Mouse (Mus musculus): ENCODE results near the gene Proser2. TPM values are rescaled to one million over a fixed set of nuclear protein-coding genes. Genes with fewer than 3 reads are reported as not detected.
A peak's percentile ranks its signal among the peaks of the same experiment; 100 is the strongest.
"Not testable (repeated sequence)": the region's sequence is repeated elsewhere in the genome, so short reads cannot be mapped to it uniquely, and the experiment has no call there.

The Proser2 gene
- polyA plus RNA-seq, 1 experiment from 2014 or later: 3.5 TPM

DNA sequence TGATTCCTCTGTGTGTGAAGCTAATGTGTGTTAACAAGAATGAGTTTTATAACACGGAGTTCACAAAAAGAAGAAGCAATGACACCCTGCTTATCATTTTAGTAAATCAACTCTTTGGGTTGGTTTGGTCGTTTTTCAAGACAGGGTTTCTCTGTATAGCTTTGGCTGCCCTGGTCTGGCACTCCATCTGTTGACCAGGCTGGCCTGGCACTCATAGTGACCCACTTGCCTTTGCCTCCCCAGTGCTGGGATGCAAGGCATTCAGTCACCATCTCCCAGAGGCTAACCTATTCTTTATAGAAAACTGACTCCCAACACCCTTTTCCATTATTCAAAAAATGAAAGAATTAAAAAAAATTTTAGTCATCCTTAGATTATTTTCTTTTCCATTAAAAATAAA lies 8.9 kb downstream of the Proser2 start:
- H3K27ac ChIP-seq (replicated peaks): no peak overlapping the region
- no peaks in the 10 kb centered on the region for H3K4me1 ChIP-seq
- H3K4me2 ChIP-seq (replicated peaks): no peak overlapping the region
- H3K9ac ChIP-seq (replicated peaks): no peak overlapping the region
- no peaks in the 10 kb centered on the region for H3K9me3 ChIP-seq
- no peak for ATAC-seq (ENCODE audit: low FRiP score, low read depth)
- no peaks in the 10 kb centered on the region for H3K27me3 ChIP-seq
- 83% methylated on average over 2 of the region's 2 CpGs for WGBS
- H3K36me3 ChIP-seq: no peaks in the 10 kb centered on the region
- H3K4me3 ChIP-seq: no peak overlapping the region

DNA sequence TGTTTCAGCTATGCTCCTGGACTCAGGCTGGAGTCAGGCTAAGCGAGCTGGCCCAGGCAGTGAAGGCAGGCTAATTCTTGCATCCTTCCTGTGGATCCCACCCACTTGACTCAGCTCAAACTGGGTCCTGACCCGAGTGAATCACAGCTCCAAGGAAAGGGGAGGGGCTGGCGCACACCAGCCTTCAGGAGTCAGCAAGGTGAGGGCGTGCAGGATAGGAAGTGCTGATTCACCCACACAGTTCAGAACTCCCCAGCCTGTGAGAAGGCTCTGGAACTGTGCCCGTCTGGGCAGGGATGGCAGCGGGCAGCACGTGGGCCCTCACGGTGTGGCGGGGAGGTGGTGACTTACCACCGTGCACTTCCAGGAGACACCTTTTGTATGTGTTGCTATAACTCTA lies 11.8 kb downstream of the Proser2 start:
- no peak for ATAC-seq (ENCODE audit: low FRiP score, low read depth)
- no peak overlapping the region for H3K4me3 ChIP-seq
- 84% methylated on average over 10 of the region's 10 CpGs for WGBS

DNA sequence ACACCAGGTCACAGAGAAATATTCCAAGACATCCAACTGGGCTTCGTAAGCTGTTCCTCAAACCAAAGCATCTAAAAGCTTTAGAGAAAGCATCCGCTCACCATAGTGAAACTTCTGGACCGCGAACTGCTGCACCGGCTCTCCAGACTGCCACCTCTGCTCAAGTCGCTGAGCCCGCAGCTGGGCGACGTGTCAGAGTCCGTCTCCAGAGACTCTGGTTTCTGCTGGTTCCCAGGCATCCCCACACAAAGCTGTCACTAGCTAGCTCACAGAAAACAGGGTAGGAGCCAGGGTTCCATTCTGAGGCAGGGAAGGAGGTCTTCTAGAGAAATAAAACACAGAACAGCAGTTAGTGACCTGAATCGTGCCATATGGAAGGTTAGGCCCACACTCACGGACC lies 16.2 kb downstream of the Proser2 start:
- no peak overlapping the region for H3K27ac ChIP-seq (replicated peaks)
- no peak for ATAC-seq (ENCODE audit: low FRiP score, low read depth)
- 74% methylated on average over 12 of the region's 12 CpGs for WGBS
- H3K4me2 ChIP-seq (replicated peaks): no peak overlapping the region
- H3K27me3 ChIP-seq: no peaks in the 10 kb centered on the region
- no peaks in the 10 kb centered on the region for H3K4me1 ChIP-seq
- H3K4me3 ChIP-seq: no peak overlapping the region
- no peaks in the 10 kb centered on the region for H3K9me3 ChIP-seq
- H3K9ac ChIP-seq (replicated peaks): no peak overlapping the region
- H3K36me3 ChIP-seq: no peaks in the 10 kb centered on the region

More for the DNA sequence above, 11.8 kb downstream of the Proser2 start:
- H3K9me3 ChIP-seq: no peaks in the 10 kb centered on the region
- no peaks in the 10 kb centered on the region for H3K4me1 ChIP-seq
- H3K4me2 ChIP-seq (replicated peaks): no peak overlapping the region
- H3K9ac ChIP-seq (replicated peaks): no peak overlapping the region
- no peaks in the 10 kb centered on the region for H3K27me3 ChIP-seq
- H3K36me3 ChIP-seq: no peaks in the 10 kb centered on the region
- H3K27ac ChIP-seq (replicated peaks): no peak overlapping the region

DNA sequence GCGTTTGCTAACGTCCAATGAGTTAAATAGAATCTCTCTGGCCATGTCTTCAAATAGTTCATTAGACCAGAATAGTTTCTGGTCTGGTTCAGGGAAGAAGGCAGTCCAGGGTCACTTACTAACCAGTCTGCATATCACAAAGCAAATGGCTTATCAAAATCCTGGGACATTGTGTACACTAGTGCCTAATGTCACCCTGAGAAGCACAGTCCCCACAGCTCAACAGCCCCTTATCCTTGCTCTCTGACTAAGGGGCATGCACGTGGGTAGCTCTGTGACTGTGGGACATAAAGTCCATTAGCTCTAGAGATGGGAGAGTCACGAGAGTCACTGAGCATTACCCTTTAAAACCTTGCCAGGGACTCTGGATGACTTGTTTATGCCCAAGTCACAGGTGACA lies 17.4 kb downstream of the Proser2 start:
- Histone ChIP-seq H3K27ac (replicated peaks) (no peak overlapping the region), H3K27me3 (no peaks in the 10 kb centered on the region), H3K9ac (replicated peaks) (no peak overlapping the region), H3K9me3 (no peaks in the 10 kb centered on the region), H3K4me3 (no peak overlapping the region), H3K4me2 (replicated peaks) (no peak overlapping the region), H3K4me1 (no peaks in the 10 kb centered on the region), H3K36me3 (no peaks in the 10 kb centered on the region)
- ATAC-seq (ENCODE audit: low FRiP score, low read depth): no peak
- 76% methylated on average over 4 of the region's 4 CpGs for WGBS

DNA sequence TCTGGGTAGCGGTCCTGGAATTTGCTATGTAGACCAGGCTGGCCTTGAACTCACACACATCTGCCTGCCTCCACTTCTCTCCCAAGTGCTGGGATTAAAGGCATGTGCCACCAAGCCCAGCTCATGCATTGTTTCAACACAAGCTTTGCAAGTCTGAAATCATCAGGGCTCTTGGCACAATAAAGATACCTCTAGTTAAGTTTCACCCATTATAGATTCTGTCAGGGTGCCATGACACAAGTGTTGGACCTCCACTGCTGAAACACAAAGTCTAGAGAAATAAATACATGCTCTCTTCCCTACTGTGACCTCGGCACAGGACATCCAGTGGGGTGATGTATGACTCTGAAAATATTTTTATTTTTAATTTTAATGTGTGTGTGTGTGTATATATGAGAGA lies 24.6 kb downstream of the Proser2 start:
- no peak for ATAC-seq (ENCODE audit: low FRiP score, low read depth)
- Histone ChIP-seq H3K36me3 (no peaks in the 10 kb centered on the region), H3K4me2 (replicated peaks) (no peak overlapping the region), H3K4me3 (no peak overlapping the region), H3K9ac (replicated peaks) (no peak overlapping the region), H3K4me1 (peaks cover 4% of the 10 kb centered on the region; the same call in 1 of the 2 replicates), H3K9me3 (no peaks in the 10 kb centered on the region), H3K27me3 (peaks cover 13% of the 10 kb centered on the region), H3K27ac (replicated peaks) (no peak overlapping the region)
- 89% methylated on average over 2 of the region's 2 CpGs for WGBS

DNA sequence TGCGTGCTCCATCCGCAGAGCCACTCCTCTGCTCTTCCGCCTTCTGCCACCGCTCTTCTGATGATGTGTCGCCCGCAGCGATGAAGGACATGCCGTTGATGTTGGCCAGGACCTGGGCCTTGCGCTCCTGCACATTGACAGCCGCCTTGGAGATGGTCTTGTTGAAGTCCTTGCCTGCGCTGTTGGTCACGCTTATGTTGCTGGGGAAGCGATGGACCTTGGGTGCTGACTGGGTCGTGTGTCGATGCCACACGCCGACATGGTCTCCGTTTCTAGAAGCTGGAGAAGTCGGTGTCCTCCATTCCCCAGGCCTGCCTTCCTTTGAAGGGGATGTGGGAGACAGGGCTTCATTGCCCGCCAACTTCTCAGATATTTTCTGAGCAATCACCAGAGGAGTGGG lies 29.3 kb downstream of the Proser2 start:
- Histone ChIP-seq H3K9ac (replicated peaks) (peak overlapping the region; percentile 52; the same call in 1 of the 2 replicates), H3K4me3 (peak overlapping the region; percentile 54), H3K4me2 (replicated peaks) (peak overlapping the region; percentile 85), H3K9me3 (no peaks in the 10 kb centered on the region), H3K27me3 (peaks cover 26% of the 10 kb centered on the region), H3K4me1 (peaks cover 9% of the 10 kb centered on the region; the same call in 1 of the 2 replicates), H3K36me3 (no peaks in the 10 kb centered on the region), H3K27ac (replicated peaks) (no peak overlapping the region)
- WGBS: 38% methylated on average over 20 of the region's 20 CpGs
- no peak for ATAC-seq (ENCODE audit: low FRiP score, low read depth)

DNA sequence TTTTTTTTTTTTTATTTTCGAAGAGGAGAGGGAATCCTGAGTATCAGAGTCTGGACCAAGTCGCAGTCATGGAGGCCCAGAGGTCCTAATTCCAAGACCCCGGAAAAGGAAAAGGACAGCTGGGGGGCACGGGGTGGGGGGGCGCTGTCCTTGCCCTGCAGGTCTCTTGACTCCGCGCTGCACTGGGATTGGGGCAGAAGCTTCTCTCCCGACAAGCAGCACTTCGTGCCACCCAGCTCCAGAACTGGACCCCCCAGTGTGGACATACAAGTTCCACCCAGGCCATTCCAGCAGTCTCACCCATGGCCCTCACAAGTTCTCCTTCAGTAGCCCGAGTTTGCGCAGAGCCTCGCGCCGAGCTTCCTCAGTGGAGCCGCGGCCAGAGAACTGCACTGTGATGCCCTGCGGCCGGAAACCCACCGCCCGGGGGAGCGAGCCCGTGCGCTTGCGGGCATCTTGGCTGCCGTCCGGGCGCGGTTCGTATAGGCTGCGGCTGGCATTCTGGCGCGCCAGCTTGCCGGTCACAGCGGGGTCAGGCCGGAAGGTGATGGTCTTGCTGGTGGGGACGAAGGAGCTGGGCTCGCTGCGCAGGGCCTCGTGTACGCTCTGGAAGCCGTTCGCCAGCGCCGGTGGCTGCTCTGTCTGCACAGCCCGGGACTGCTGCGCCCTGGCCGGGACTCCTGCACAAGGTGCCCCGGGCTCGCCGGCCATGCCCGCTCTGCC lies 29.8 kb downstream of the Proser2 start:
- WGBS: 9% methylated on average over 51 of the region's 51 CpGs
- H3K4me3 ChIP-seq: peak overlapping the region; percentile 54
- peaks cover 26% of the 10 kb centered on the region for H3K27me3 ChIP-seq
- peaks cover 9% of the 10 kb centered on the region; the same call in 1 of the 2 replicates for H3K4me1 ChIP-seq
- peak; percentile 80 for ATAC-seq (ENCODE audit: low FRiP score, low read depth)
- no peaks in the 10 kb centered on the region for H3K9me3 ChIP-seq
- H3K36me3 ChIP-seq: no peaks in the 10 kb centered on the region
- no peak overlapping the region for H3K27ac ChIP-seq (replicated peaks)
- peak overlapping the region; percentile 52 for H3K9ac ChIP-seq (replicated peaks)
- peak overlapping the region; percentile 85 for H3K4me2 ChIP-seq (replicated peaks)

DNA sequence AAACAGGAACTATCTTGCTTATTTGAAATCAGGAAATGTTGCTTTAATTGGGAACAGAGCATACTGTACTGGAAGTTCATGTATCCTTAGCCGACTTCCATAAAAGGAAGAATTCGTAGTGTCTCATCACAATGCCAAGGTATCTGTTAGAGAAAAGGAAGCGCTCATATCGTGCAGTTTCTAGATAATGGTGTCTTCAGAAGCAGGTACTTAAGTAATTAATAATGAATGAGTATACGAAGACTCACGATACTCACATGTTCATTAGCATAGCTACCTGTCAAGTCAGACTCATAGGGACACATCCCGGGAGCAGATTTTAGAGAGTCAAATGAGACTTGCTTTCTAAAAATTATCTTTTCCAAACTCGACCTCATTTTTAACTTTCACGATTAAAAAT lies 30.6 kb downstream of the Proser2 start:
- Histone ChIP-seq H3K9ac (replicated peaks) (no peak overlapping the region), H3K4me2 (replicated peaks) (no peak overlapping the region), H3K36me3 (no peaks in the 10 kb centered on the region), H3K27ac (replicated peaks) (no peak overlapping the region), H3K4me3 (no peak overlapping the region), H3K9me3 (no peaks in the 10 kb centered on the region), H3K27me3 (peaks cover 26% of the 10 kb centered on the region), H3K4me1 (peaks cover 9% of the 10 kb centered on the region; the same call in 1 of the 2 replicates)
- 82% methylated on average over 9 of the region's 9 CpGs for WGBS
- no peak for ATAC-seq (ENCODE audit: low FRiP score, low read depth)

DNA sequence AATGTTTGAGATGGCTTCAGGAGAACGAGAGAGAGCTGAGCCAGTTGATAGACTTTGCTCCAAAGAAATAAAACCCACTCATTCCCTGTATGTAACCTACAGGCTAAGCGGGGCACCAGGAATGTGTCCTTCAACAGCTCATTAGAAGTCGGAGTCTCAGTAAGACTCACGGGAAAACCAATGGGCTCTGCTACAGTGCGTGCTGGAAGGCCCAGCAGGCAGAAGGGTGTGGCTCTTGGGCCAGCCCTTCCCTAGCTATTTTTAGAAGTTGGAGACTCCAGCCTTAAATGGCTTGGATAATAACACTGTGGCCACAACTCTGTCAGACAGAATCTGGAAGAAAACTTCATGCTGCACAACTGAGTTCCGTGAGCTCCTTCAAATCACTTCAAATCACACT lies 31.1 kb downstream of the Proser2 start:
- ATAC-seq (ENCODE audit: low FRiP score, low read depth): no peak
- Histone ChIP-seq H3K36me3 (no peaks in the 10 kb centered on the region), H3K4me1 (peaks cover 9% of the 10 kb centered on the region; the same call in 1 of the 2 replicates), H3K4me2 (replicated peaks) (no peak overlapping the region), H3K4me3 (no peak overlapping the region), H3K27me3 (peaks cover 26% of the 10 kb centered on the region), H3K27ac (replicated peaks) (no peak overlapping the region), H3K9ac (replicated peaks) (no peak overlapping the region), H3K9me3 (no peaks in the 10 kb centered on the region)
- 46% methylated on average over 6 of the region's 6 CpGs for WGBS

DNA sequence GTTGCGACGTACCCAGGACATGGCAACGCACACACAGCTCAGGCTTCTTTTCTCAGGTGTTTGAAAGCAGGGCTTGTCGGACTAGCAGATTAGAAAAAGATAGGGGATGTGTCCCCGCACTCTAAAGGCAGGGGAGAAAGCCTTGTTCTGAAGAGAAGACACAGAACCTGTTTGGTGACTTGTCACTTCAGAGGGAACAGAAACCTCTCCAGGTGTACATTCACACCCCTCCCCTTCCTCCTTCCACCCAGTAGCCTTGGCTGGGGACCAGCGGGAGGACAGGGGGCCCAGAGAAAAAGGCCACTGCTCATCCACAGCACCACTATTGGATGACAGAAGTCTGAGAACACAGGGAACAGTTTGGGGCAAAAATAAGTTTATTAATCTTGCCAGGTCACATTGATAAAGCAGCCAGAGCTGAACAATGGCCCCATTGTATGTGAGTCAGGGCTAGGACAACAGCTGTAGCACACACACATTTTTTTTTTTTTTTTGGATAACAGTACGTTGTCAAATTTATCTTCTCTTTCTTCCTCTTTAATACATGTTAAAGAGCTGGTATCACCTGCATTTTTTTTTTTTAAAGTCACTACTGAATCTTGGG lies 32.8 kb downstream of the Proser2 start:
- no peak for ATAC-seq (ENCODE audit: low FRiP score, low read depth)
- H3K4me2 ChIP-seq (replicated peaks): no peak overlapping the region
- H3K36me3 ChIP-seq: no peaks in the 10 kb centered on the region
- H3K4me3 ChIP-seq: no peak overlapping the region
- peaks cover 26% of the 10 kb centered on the region for H3K27me3 ChIP-seq
- H3K4me1 ChIP-seq: peaks cover 9% of the 10 kb centered on the region; the same call in 1 of the 2 replicates
- H3K9me3 ChIP-seq: no peaks in the 10 kb centered on the region
- no peak overlapping the region for H3K9ac ChIP-seq (replicated peaks)
- no peak overlapping the region for H3K27ac ChIP-seq (replicated peaks)
- WGBS: 90% methylated on average over 7 of the region's 7 CpGs

DNA sequence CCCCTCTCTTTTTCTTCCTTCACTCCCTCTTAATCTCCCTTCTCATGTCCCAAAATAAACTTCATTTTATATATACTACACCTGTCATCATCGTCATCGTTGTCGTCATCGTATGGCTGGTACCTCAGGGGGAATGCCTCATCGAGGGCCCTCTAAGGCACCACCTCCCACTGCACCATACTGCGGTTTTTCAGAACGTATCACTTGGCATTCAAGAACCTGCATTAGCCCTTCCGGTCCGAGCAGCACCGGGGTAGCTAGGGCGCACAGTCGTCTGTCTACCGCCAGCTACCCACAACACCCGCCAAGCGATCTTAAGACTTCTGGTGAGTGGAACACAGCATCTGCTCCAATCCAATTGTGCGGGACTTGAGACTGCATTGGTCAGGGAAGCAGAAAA lies 40.1 kb downstream of the Proser2 start:
- not testable (repeated sequence) for H3K9ac ChIP-seq (replicated peaks); ATAC-seq (ENCODE audit: low FRiP score, low read depth); H3K36me3 ChIP-seq; H3K4me3 ChIP-seq; H3K27ac ChIP-seq (replicated peaks); H3K4me2 ChIP-seq (replicated peaks); H3K4me1 ChIP-seq; H3K27me3 ChIP-seq; H3K9me3 ChIP-seq
- WGBS: 87% methylated on average over 16 of the region's 16 CpGs

DNA sequence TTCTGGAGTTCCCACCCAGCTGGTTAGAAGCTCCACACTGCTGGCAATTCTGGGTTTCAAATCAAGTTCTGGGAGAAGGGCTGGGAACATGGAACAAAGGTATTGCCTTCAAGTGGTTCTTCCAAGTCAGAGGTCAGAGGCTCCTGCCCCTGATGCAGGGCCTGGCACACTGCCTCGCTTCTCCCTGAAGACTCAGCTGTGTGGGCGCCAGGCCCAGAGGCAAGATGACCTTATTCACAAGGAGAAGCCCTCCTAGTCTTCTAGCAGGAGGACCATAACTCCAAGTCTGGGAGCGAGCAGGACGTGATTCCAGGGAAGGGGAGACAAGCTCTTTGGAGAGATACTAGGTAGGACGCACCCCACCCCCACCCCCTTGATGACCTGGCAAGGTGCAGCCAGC lies 42.9 kb downstream of the Proser2 start:
- WGBS: 92% methylated on average over 5 of the region's 5 CpGs
- no peaks in the 10 kb centered on the region for H3K4me1 ChIP-seq
- no peaks in the 10 kb centered on the region for H3K36me3 ChIP-seq
- no peak for ATAC-seq (ENCODE audit: low FRiP score, low read depth)
- H3K27me3 ChIP-seq: no peaks in the 10 kb centered on the region
- H3K4me3 ChIP-seq: no peak overlapping the region
- H3K27ac ChIP-seq (replicated peaks): no peak overlapping the region
- no peak overlapping the region for H3K4me2 ChIP-seq (replicated peaks)
- no peak overlapping the region for H3K9ac ChIP-seq (replicated peaks)
- no peaks in the 10 kb centered on the region for H3K9me3 ChIP-seq
